Mouse (Mus musculus) liver, embryonic 14.5 days (tissue): ENCODE measurements around the gene Ppp1r2.

ENCODE experiments used
- CTCF ChIP-seq: IDR thresholded peaks from 2 replicates; pipeline ENCODE4 v1.5.1; 2016; ENCODE audit warnings: antibody characterized with exemption, low read depth, control low read depth
- EP300 ChIP-seq: IDR thresholded peaks from 2 replicates; pipeline ENCODE4 v1.6.1; 2016; ENCODE audit warnings: antibody characterized with exemption, low read depth

GRCm38 (mm10) chr16:31278081-31278480 is 3.0 kb upstream of the Ppp1r2 start:
- no peak for TF ChIP-seq CTCF
- no peak for TF ChIP-seq EP300
